Mouse (Mus musculus) cortical plate, adult 2 months (tissue): ENCODE measurements around the gene D930007J09Rik.

Source experiments
- CTCF ChIP-seq: fragments of 200-500 bp; IDR thresholded peaks from 2 replicates; pipeline ENCODE4 v1.5.1; 2011; ENCODE audit warnings: mild to moderate bottlenecking, control low read depth, low read length; ENCODE audit not compliant: insufficient read depth; ENCODE audit errors: extremely low read depth
- POLR2A ChIP-seq: fragments of 200-500 bp; IDR thresholded peaks from 2 replicates; pipeline ENCODE4 v1.6.1; 2011; ENCODE audit warnings: mild to moderate bottlenecking, low read length, control low read depth; ENCODE audit not compliant: insufficient read depth; ENCODE audit errors: extremely low read depth

GRCm38 (mm10) chr13:32850668-32851404 is 48.2 kb upstream of the D930007J09Rik start, which contains the start of gene Serpinb1a:
- TF ChIP-seq POLR2A, result no peak
- no peak for TF ChIP-seq CTCF
